In the genomic region with DNA sequence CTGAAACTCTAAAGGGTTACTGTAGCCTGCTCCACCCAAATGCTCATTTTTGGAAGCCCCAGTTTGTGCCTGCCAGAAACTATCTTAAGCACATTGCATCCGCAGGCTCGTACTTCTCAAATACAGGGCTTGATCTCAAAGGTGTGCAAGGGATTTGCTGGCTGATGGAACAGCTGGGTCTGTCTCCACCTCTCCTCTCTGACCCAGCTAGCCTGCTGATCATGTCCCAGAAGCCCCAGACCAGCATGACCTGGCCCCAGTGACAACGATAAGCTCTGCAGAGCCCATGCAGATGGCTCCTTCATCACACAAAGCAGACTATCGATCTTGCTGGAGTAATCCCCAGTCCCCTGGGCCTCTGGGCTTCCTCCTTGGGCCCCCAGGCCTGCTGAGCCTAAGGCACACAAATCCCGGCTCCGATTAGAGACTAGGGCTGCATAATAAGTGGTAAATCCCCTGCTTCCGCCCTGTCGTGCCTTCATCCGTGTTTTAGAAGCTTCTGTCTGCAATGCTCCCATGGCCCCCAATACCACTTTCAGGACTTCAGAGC, we compare ENCODE assay signal across 14 mouse cellular contexts.
DNase-seq lines count a peak whose midpoint lies in the region; ATAC-seq lines count a peak whose summit lies in the region.
"Had no signal": no experiment of that assay in that cellular context is flagged by ENCODE, and none has a peak within 500 bp of the region (broad histone marks: within the 10 kb centered on the region; RNA-seq: fewer than 3 reads in every experiment).

No protein-coding gene starts in this region.

- H3K4me3 ChIP-seq in embryonic facial prominence, embryonic 11.5 days (ENCODE audit: low read depth, low read length) = no peak overlapping the region
- H3K4me3 ChIP-seq in hindbrain, embryonic 14.5 days (replicated peaks; ENCODE audit: low read length) = no peak overlapping the region
- no peak overlapping the region for H3K4me3 ChIP-seq in midbrain, embryonic 16.5 days (ENCODE audit: low read depth, low read length)
- H3K4me3 ChIP-seq: intestine, embryonic 15.5 days had no signal

- no peak for ATAC-seq in embryonic facial prominence, embryonic 11.5 days (replicated peaks; ENCODE audit: insufficient number of reproducible peaks, low FRiP score, low TSS enrichment, low read depth)
- ATAC-seq in hindbrain, embryonic 14.5 days (ENCODE audit: low FRiP score) = 0 out of 2 replicates have a peak, but pooled peaks have one; percentile 18
- no peak for ATAC-seq in midbrain, embryonic 16.5 days
- ATAC-seq: intestine, embryonic 15.5 days had no signal

- peak; percentile 46 for DNase-seq in embryo, embryonic 10 days (ENCODE audit: low spot score)
- no peak for DNase-seq in embryo, embryonic 9.5 days (ENCODE audit: extremely low spot score)
- DNase-seq in embryonic facial prominence, embryonic 11.5 days (ENCODE audit: low spot score) = peak; percentile 45
- DNase-seq in hindbrain, embryonic 14.5 days (ENCODE audit: low spot score) = no peak
- no peak for DNase-seq in kidney, postnatal 10 days
- DNase-seq in adrenal gland, adult 8-10 months = no peak
- no peak for DNase-seq in adrenal gland, postnatal 25 days
- DNase-seq: kidney, postnatal 25 days; lung, postnatal 14 days; thymus, postnatal 4 days had no signal

- 23% methylated on average over 9 of the region's 9 CpGs for WGBS in embryonic facial prominence, embryonic 11.5 days
- 30% methylated on average over 9 of the region's 9 CpGs for WGBS in hindbrain, embryonic 14.5 days
- WGBS in midbrain, embryonic 16.5 days = 12% methylated on average over 9 of the region's 9 CpGs

- H3K27ac ChIP-seq in embryonic facial prominence, embryonic 11.5 days (replicated peaks; ENCODE audit: low read depth, low read length) = no peak overlapping the region
- H3K27ac ChIP-seq in hindbrain, embryonic 14.5 days = no peak overlapping the region
- H3K27ac ChIP-seq in midbrain, embryonic 16.5 days (ENCODE audit: low read length) = peak overlapping the region; percentile 4; the same call in 1 of the 2 replicates
- H3K27ac ChIP-seq: intestine, embryonic 15.5 days; liver, embryonic 14.5 days had no signal

- no peaks in the 10 kb centered on the region; the same call in 1 of the 2 replicates for H3K36me3 ChIP-seq in embryonic facial prominence, embryonic 11.5 days (replicated peaks; ENCODE audit: control insufficient read depth, insufficient read depth, low read depth, low read length)
- no peaks in the 10 kb centered on the region for H3K36me3 ChIP-seq in hindbrain, embryonic 14.5 days (replicated peaks; ENCODE audit: control insufficient read depth, insufficient read depth)
- no peaks in the 10 kb centered on the region for H3K36me3 ChIP-seq in midbrain, embryonic 16.5 days (ENCODE audit: control insufficient read depth, insufficient read depth, low read length)
- H3K36me3 ChIP-seq: intestine, embryonic 15.5 days had no signal

- no peaks in the 10 kb centered on the region for H3K9me3 ChIP-seq in embryonic facial prominence, embryonic 11.5 days (replicated peaks; ENCODE audit: control insufficient read depth, low read length)
- H3K9me3 ChIP-seq in hindbrain, embryonic 14.5 days (ENCODE audit: control insufficient read depth, low read length) = no peaks in the 10 kb centered on the region
- H3K9me3 ChIP-seq in midbrain, embryonic 16.5 days (replicated peaks; ENCODE audit: control insufficient read depth, low read length, poor library complexity, severe bottlenecking) = no peaks in the 10 kb centered on the region
- H3K9me3 ChIP-seq: intestine, embryonic 15.5 days had no signal

- no peak overlapping the region for H3K4me2 ChIP-seq in embryonic facial prominence, embryonic 11.5 days (ENCODE audit: low read depth, low read length)
- H3K4me2 ChIP-seq in hindbrain, embryonic 14.5 days (replicated peaks) = no peak overlapping the region
- H3K4me2 ChIP-seq in midbrain, embryonic 16.5 days (ENCODE audit: low read length) = no peak overlapping the region
- H3K4me2 ChIP-seq: intestine, embryonic 15.5 days had no signal

- no peaks in the 10 kb centered on the region for H3K27me3 ChIP-seq in embryonic facial prominence, embryonic 11.5 days (ENCODE audit: control insufficient read depth, insufficient read depth, low read length)
- no peaks in the 10 kb centered on the region for H3K27me3 ChIP-seq in hindbrain, embryonic 14.5 days (ENCODE audit: control insufficient read depth, insufficient read depth, low read length)
- no peaks in the 10 kb centered on the region for H3K27me3 ChIP-seq in midbrain, embryonic 16.5 days (ENCODE audit: control insufficient read depth, insufficient read depth, low read depth, low read length)
- H3K27me3 ChIP-seq: CH12.LX; intestine, embryonic 15.5 days had no signal

- H3K4me1 ChIP-seq in embryonic facial prominence, embryonic 11.5 days (ENCODE audit: control insufficient read depth, insufficient read depth, low read length) = peaks cover 3% of the 10 kb centered on the region; the same call in 1 of the 2 replicates
- H3K4me1 ChIP-seq in hindbrain, embryonic 14.5 days (replicated peaks; ENCODE audit: control insufficient read depth, insufficient read depth, low read length) = peaks cover 30% of the 10 kb centered on the region
- peaks cover 48% of the 10 kb centered on the region for H3K4me1 ChIP-seq in midbrain, embryonic 16.5 days (ENCODE audit: control insufficient read depth, insufficient read depth, low read length)
- H3K4me1 ChIP-seq: intestine, embryonic 15.5 days had no signal

- H3K9ac ChIP-seq in embryonic facial prominence, embryonic 11.5 days (replicated peaks; ENCODE audit: low read length) = no peak overlapping the region
- H3K9ac ChIP-seq in hindbrain, embryonic 14.5 days = no peak overlapping the region
- no peak overlapping the region for H3K9ac ChIP-seq in midbrain, embryonic 16.5 days (ENCODE audit: low read depth, low read length)
- H3K9ac ChIP-seq: intestine, embryonic 15.5 days; liver, embryonic 14.5 days had no signal

Comparison
In these comparisons a context has a peak if more than half of its experiments do, and no peak if none do; other contexts are left out.
1. DNase-seq: peak in embryo, embryonic 10 days (single experiment) and embryonic facial prominence, embryonic 11.5 days (single experiment); none in embryo, embryonic 9.5 days (single experiment), hindbrain, embryonic 14.5 days (single experiment), kidney, postnatal 10 days (single experiment), adrenal gland, adult 8-10 months (single experiment) and adrenal gland, postnatal 25 days (single experiment).